Mouse (Mus musculus): ENCODE results near the gene Fosb. TPM values are rescaled to one million over a fixed set of nuclear protein-coding genes. Genes with fewer than 3 reads are reported as not detected.
A peak's percentile ranks its signal among the peaks of the same experiment; 100 is the strongest.

Gene Fosb
- polyA plus RNA-seq, 1 experiment from 2014 or later, result not detected

- Histone ChIP-seq H3K4me3 (ENCODE audit: low read depth, low read length) (peak within 1 kb of the TSS; percentile 23), H3K4me2 (ENCODE audit: low read depth, low read length) (peak within 1 kb of the TSS; percentile 35), H3K36me3 (ENCODE audit: control insufficient read depth, insufficient read depth, low read length) (no peaks in the 10 kb centered on the region), H3K27ac (ENCODE audit: low read depth, low read length) (no peak within 1 kb of the TSS), H3K9ac (replicated peaks; ENCODE audit: low read depth, low read length) (no peak within 1 kb of the TSS), H3K27me3 (ENCODE audit: control insufficient read depth, insufficient read depth, low read length) (peaks cover 32% of the 10 kb centered on the region), H3K9me3 (ENCODE audit: control insufficient read depth, low read length) (no peaks in the 10 kb centered on the region), H3K4me1 (ENCODE audit: control insufficient read depth, insufficient read depth, low read length) (peaks cover 9% of the 10 kb centered on the region; the same call in 1 of the 2 replicates)
- ATAC-seq (ENCODE audit: low read depth), result no peak
- under 1% methylated on average over 45 of the region's 46 CpGs for WGBS
Measured at GRCm38 (mm10) chr7:19279581-19280114, 30.2 kb downstream of the Fosb start, which contains the start of gene Ppm1n. Gene Ppm1n (minus strand): TSS chr7:19280064.

- ATAC-seq (ENCODE audit: low read depth), result no peak
- no peaks in the 10 kb centered on the region for H3K9me3 ChIP-seq (ENCODE audit: control insufficient read depth, low read length)
- H3K4me3 ChIP-seq (ENCODE audit: low read depth, low read length), result peak overlapping the region; percentile 23
- 5% methylated on average over 31 of the region's 34 CpGs for WGBS
- H3K27me3 ChIP-seq (ENCODE audit: control insufficient read depth, insufficient read depth, low read length), result peaks cover 32% of the 10 kb centered on the region
- H3K9ac ChIP-seq (replicated peaks; ENCODE audit: low read depth, low read length), result no peak overlapping the region
- no peaks in the 10 kb centered on the region for H3K36me3 ChIP-seq (ENCODE audit: control insufficient read depth, insufficient read depth, low read length)
- peak overlapping the region; percentile 35 for H3K4me2 ChIP-seq (ENCODE audit: low read depth, low read length)
- H3K27ac ChIP-seq (ENCODE audit: low read depth, low read length), result no peak overlapping the region
- H3K4me1 ChIP-seq (ENCODE audit: control insufficient read depth, insufficient read depth, low read length), result peaks cover 6% of the 10 kb centered on the region; the same call in 1 of the 2 replicates
Measured at GRCm38 (mm10) chr7:19279052-19279451, 30.8 kb downstream of the Fosb start.

- no peak overlapping the region for H3K27ac ChIP-seq (ENCODE audit: low read depth, low read length)
- H3K4me2 ChIP-seq (ENCODE audit: low read depth, low read length), result no peak overlapping the region
- H3K4me3 ChIP-seq (ENCODE audit: low read depth, low read length), result no peak overlapping the region
- H3K27me3 ChIP-seq (ENCODE audit: control insufficient read depth, insufficient read depth, low read length), result peaks cover 32% of the 10 kb centered on the region
- H3K9me3 ChIP-seq (ENCODE audit: control insufficient read depth, low read length), result no peaks in the 10 kb centered on the region
- H3K4me1 ChIP-seq (ENCODE audit: control insufficient read depth, insufficient read depth, low read length), result 0 out of 2 replicates have a peak, but pooled peaks cover 2% of the 10 kb centered on the region
- whole genome bisulfite sequencing, result 49% methylated on average over 4 of the region's 4 CpGs
- H3K36me3 ChIP-seq (ENCODE audit: control insufficient read depth, insufficient read depth, low read length), result no peaks in the 10 kb centered on the region
- no peak for ATAC-seq (ENCODE audit: low read depth)
- no peak overlapping the region for H3K9ac ChIP-seq (replicated peaks; ENCODE audit: low read depth, low read length)
Measured at GRCm38 (mm10) chr7:19276253-19276652, 33.6 kb downstream of the Fosb start.

- Histone ChIP-seq H3K27ac (ENCODE audit: low read depth, low read length) (peak overlapping the region; percentile 78), H3K36me3 (ENCODE audit: control insufficient read depth, insufficient read depth, low read length) (no peaks in the 10 kb centered on the region), H3K4me3 (ENCODE audit: low read depth, low read length) (peak overlapping the region; percentile 89), H3K4me2 (ENCODE audit: low read depth, low read length) (peak overlapping the region; percentile 94), H3K27me3 (ENCODE audit: control insufficient read depth, insufficient read depth, low read length) (no peaks in the 10 kb centered on the region), H3K4me1 (ENCODE audit: control insufficient read depth, insufficient read depth, low read length) (peaks cover 19% of the 10 kb centered on the region), H3K9me3 (ENCODE audit: control insufficient read depth, low read length) (no peaks in the 10 kb centered on the region), H3K9ac (replicated peaks; ENCODE audit: low read depth, low read length) (peak overlapping the region; percentile 83)
- WGBS, result under 1% methylated on average over 36 of the region's 36 CpGs
- ATAC-seq (ENCODE audit: low read depth), result peak; percentile 68
Measured at GRCm38 (mm10) chr7:19272173-19272764, 37.6 kb downstream of the Fosb start.

GRCm38 (mm10) chr7:19271238-19272172, 38.3 kb downstream of the Fosb start, which contains the start of gene Vasp:
Gene Vasp (minus strand): TSS chr7:19271817.
- H3K27ac ChIP-seq (ENCODE audit: low read depth, low read length), result peak within 1 kb of the TSS; percentile 78
- peak; percentile 79 for ATAC-seq (ENCODE audit: low read depth)
- peak within 1 kb of the TSS; percentile 94 for H3K4me2 ChIP-seq (ENCODE audit: low read depth, low read length)
- H3K4me1 ChIP-seq (ENCODE audit: control insufficient read depth, insufficient read depth, low read length), result peaks cover 19% of the 10 kb centered on the region
- WGBS, result 0% methylated on average over 61 of the region's 62 CpGs
- H3K4me3 ChIP-seq (ENCODE audit: low read depth, low read length), result peak within 1 kb of the TSS; percentile 89
- H3K27me3 ChIP-seq (ENCODE audit: control insufficient read depth, insufficient read depth, low read length), result no peaks in the 10 kb centered on the region
- no peaks in the 10 kb centered on the region for H3K9me3 ChIP-seq (ENCODE audit: control insufficient read depth, low read length)
- peak within 1 kb of the TSS; percentile 83 for H3K9ac ChIP-seq (replicated peaks; ENCODE audit: low read depth, low read length)
- H3K36me3 ChIP-seq (ENCODE audit: control insufficient read depth, insufficient read depth, low read length), result no peaks in the 10 kb centered on the region

GRCm38 (mm10) chr7:19270509-19271237, 39.2 kb downstream of the Fosb start:
- H3K36me3 ChIP-seq (ENCODE audit: control insufficient read depth, insufficient read depth, low read length), result no peaks in the 10 kb centered on the region
- WGBS, result 3% methylated on average over 17 of the region's 21 CpGs

GRCm38 (mm10) chr7:19269721-19270441, 40.0 kb downstream of the Fosb start:
- peaks cover 19% of the 10 kb centered on the region for H3K4me1 ChIP-seq (ENCODE audit: control insufficient read depth, insufficient read depth, low read length)

More at GRCm38 (mm10) chr7:19270509-19271237, 39.2 kb downstream of the Fosb start:
- Histone ChIP-seq H3K4me3 (ENCODE audit: low read depth, low read length) (peak overlapping the region; percentile 89), H3K4me1 (ENCODE audit: control insufficient read depth, insufficient read depth, low read length) (peaks cover 19% of the 10 kb centered on the region), H3K4me2 (ENCODE audit: low read depth, low read length) (peak overlapping the region; percentile 94), H3K27me3 (ENCODE audit: control insufficient read depth, insufficient read depth, low read length) (no peaks in the 10 kb centered on the region), H3K9ac (replicated peaks; ENCODE audit: low read depth, low read length) (peak overlapping the region; percentile 83), H3K9me3 (ENCODE audit: control insufficient read depth, low read length) (no peaks in the 10 kb centered on the region), H3K27ac (ENCODE audit: low read depth, low read length) (peak overlapping the region; percentile 39)
- no peak for ATAC-seq (ENCODE audit: low read depth)

More at GRCm38 (mm10) chr7:19269721-19270441, 40.0 kb downstream of the Fosb start:
- Histone ChIP-seq H3K36me3 (ENCODE audit: control insufficient read depth, insufficient read depth, low read length) (no peaks in the 10 kb centered on the region), H3K27ac (ENCODE audit: low read depth, low read length) (peak overlapping the region; percentile 34; the same call in 1 of the 2 replicates), H3K9me3 (ENCODE audit: control insufficient read depth, low read length) (no peaks in the 10 kb centered on the region), H3K27me3 (ENCODE audit: control insufficient read depth, insufficient read depth, low read length) (no peaks in the 10 kb centered on the region), H3K9ac (replicated peaks; ENCODE audit: low read depth, low read length) (peak overlapping the region; percentile 41), H3K4me3 (ENCODE audit: low read depth, low read length) (peak overlapping the region; percentile 89), H3K4me2 (ENCODE audit: low read depth, low read length) (peak overlapping the region; percentile 94)
- WGBS, result 3% methylated on average over 17 of the region's 19 CpGs
- ATAC-seq (ENCODE audit: low read depth), result no peak
